Mouse (Mus musculus) activated CD4-positive, CD25-positive, alpha-beta regulatory T cell, adult 9 weeks (primary cell): ENCODE data around the gene Xlr3b. TPM values are rescaled to one million over a fixed set of nuclear protein-coding genes. Genes with fewer than 3 reads are reported as not detected.

Experiments
- polyA plus RNA-seq: library from polyadenylated mRNA; unstranded; fragments of 100-300 nt; shearing (Covaris generic); gene quantifications from one replicate; pipeline ENCODE4 v1.2.1, GENCODE M21; 2017

The Xlr3b gene
- polyA plus RNA-seq: 14.3 TPM

DNA sequence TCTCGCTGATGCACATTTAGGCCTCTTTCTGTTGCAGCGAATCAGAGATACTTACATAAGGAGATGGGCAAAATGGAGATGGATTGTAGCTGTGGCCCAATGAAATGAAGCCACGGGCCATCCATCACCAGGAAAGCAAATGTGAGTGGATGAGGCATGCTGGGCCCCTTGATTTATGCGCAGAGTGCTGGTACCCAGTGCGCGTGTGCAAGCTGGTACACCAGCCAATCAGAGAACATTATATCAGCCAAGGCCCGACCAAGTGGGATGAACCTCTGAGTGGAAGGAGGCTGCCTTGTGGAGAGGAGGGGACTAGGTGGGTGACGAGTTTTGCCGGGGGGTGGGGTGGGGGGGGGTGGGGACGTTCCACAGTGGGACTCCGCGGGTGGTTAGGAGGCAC is at the start of gene Xlr3b:
Gene Xlr3b (plus strand): TSS at position 274 of the 400 bp plus-strand sequence.

DNA sequence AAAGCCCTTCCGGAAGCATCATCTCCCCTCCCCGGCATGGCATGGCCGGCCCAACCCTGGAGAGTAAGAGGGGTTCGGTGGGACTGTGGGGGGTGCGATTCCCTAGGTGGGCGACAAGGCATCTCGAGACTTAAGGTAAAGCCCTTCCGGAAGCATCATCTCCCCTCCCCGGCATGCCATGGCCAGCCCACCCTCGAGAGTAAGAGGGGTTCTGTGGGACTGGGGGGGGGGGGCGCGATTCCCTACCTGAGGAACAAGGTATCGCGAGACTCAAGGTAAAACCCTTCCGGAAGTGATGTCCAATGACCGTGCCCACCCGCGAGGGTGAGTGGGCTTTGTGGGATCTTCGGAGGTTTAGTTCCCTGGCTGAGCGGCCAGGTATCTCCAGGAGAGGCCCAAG is 43.5 kb upstream of the Xlr3b start, which contains the start of gene Xlr5b:
Gene Xlr5b (plus strand): TSS at position 301 of the 400 bp plus-strand sequence.

DNA sequence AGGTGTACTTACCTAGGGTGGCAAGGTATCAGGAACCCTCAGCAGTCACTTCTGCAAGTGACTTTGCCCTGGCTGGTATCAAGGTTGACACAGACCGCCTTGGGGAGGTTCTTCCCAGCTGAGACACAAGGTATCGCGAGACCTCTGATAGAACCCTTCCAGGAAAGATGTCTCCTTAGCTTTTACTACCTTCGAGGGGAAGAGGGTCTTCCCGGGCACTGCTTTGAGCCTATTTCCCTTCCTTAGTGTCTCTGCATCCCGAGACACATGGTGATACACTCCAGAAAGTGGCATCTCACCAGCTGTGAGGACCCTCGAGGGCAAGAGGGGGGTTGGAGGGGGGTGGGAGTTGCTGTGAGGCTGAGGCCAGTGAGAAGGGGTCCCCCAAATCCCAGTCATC is 42.7 kb upstream of the Xlr3b start, which contains the start of gene DXBay18:
Gene DXBay18 (minus strand): TSS at position 101 of the 400 bp plus-strand sequence.

DNA sequence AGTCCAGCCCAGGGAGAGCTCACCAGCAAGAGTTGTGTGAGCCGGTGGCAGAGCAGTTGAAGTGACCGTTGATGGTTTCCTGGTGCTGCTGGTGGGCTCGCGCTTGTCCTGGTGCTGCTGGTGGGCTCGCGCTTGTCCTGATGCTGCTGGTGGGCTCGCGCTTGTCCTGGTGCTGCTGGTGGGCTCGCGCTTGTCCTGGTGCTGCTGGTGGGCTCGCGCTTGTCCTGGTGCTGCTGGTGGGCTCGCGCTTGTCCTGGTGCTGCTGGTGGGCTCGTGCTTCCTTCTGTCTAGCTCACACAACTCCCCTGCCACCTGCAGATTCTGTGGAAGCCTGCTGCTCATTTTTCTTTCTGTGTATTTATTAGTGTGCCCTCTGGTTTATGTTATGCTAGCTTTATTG is 15.1 kb upstream of the Xlr3b start, which contains the start of gene Spin2d:
Gene Spin2d (minus strand): TSS at position 101 of the 400 bp plus-strand sequence.

DNA sequence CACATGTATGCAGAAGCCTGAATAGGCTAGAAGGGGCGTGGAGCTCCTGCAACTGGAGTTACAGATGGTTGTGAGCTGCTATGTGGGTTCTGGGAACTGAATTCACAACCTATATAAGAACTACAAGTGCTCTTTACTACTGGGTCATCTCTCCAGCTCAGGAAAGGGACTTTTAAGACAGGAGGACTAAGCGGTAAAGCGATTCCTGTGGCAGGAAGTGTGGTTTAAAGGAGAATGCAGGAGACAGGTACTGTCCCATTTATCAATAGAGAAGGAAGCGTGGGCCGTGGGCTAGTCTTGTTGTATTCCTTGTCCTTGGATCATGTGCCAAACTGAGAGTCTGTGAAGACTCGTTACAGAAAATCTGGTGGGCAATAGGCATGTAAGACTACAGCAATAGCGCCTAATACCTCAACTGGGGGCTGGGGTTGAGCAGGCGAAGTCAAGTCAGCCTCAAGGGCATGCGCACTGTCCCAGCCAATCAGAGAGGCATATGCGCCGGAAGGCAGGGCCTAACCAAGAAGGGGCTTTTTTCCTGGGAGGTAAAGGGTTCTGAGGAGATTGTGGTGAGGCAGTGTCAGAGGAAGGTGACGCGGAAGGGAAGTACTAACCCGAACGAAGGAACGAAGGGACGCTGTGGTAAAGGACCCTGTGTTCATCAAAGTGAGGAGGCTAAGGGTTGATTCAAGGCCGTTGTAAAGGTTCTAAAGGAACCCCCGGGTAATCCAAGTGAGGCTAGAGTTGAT is 22.0 kb downstream of the Xlr3b start, which contains the start of gene Xlr4b:
Gene Xlr4b (plus strand): TSS at position 515 of the 746 bp plus-strand sequence.

DNA sequence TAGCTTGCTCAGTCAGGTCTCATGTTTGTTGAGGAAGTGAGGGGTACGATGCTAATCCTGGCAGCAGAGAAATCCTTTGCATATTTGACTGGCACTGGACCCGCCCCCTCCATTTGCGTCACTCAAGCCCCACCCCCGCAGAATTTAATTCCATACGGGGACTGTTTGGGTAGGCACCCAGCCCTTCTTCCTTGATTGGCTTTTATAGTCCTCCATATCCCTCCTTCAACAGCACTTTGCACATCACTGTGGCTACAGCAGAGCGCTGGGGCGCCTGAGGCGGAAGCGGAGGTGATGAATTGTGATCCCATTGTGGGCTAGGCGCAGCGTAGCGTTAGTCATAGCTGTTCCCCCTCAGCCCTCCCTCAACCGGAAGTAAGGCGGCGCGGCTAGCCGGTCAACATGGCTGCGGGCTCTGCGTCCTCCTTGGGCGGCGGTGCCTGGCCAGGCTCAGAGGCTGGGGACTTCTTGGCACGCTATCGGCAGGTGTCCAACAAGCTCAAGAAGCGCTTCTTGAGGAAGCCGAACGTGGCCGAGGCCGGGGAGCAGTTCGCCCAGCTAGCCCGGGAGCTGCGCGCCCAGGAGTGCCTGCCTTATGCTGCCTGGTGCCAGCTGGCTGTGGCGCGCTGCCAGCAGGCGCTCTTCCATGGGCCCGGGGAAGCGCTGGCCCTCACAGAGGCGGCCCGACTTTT is 36.1 kb downstream of the Xlr3b start, which contains the start of gene F8a:
Gene F8a (plus strand): TSS at position 378 of the 692 bp plus-strand sequence.

DNA sequence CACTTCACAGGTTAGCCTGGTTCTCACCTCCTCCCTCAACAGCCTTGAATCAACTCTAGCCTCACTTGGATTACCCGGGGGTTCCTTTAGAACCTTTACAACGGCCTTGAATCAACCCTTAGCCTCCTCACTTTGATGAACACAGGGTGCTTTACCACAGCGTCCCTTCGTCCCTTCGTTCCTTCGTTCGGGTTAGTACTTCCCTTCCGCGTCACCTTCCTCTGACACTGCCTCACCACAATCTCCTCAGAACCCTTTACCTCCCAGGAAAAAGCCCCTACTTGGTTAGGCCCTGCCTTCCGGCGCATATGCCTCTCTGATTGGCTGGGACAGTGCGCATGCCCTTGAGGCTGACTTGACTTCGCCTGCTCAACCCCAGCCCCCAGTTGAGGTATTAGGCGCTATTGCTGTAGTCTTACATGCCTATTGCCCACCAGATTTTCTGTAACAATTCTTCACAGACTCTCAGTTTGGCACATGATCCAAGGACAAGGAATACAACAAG is 50.9 kb downstream of the Xlr3b start, which contains the start of gene Xlr4c:
Gene Xlr4c (minus strand): TSS at position 310 of the 505 bp plus-strand sequence.

Other genes starting within 250 kb of the Xlr3b start
- not detected for gene Zfp185, start 204.9 kb upstream of the Xlr3b start, polyA plus RNA-seq
- gene Pnma5, start 155.1 kb upstream of the Xlr3b start, polyA plus RNA-seq: not detected
- not detected for gene Pnma3, start 127.4 kb upstream of the Xlr3b start, polyA plus RNA-seq
- 115 TPM for gene Xlr4a, start 109.7 kb upstream of the Xlr3b start, polyA plus RNA-seq
- 1.6 TPM for gene Xlr3a, start 95.1 kb upstream of the Xlr3b start, polyA plus RNA-seq
- not detected for gene Gm14685, start 75.2 kb upstream of the Xlr3b start, polyA plus RNA-seq
- not detected for gene Xlr5b, start 43.4 kb upstream of the Xlr3b start, polyA plus RNA-seq
- not detected for gene DXBay18, start 42.8 kb upstream of the Xlr3b start, polyA plus RNA-seq
- not detected for gene Spin2d, start 15.2 kb upstream of the Xlr3b start, polyA plus RNA-seq
- gene Xlr4b, start 22.1 kb downstream of the Xlr3b start, polyA plus RNA-seq: 134 TPM
- 2.0 TPM for gene F8a, start 36.1 kb downstream of the Xlr3b start, polyA plus RNA-seq
- 86.1 TPM for gene Xlr4c, start 50.9 kb downstream of the Xlr3b start, polyA plus RNA-seq
- gene Xlr3c, start 73.2 kb downstream of the Xlr3b start, polyA plus RNA-seq: not detected
- not detected for gene Xlr5a, start 100.8 kb downstream of the Xlr3b start, polyA plus RNA-seq
- gene Xlr5c, start 100.8 kb downstream of the Xlr3b start, polyA plus RNA-seq: not detected
- gene Gm45015, start 144.6 kb downstream of the Xlr3b start, polyA plus RNA-seq: not detected
- gene Zfp275, start 150.4 kb downstream of the Xlr3b start, polyA plus RNA-seq: 26.3 TPM
- not detected for gene Gm18336, start 206.5 kb downstream of the Xlr3b start, polyA plus RNA-seq
- gene Zfp92, start 218.9 kb downstream of the Xlr3b start, polyA plus RNA-seq: 0.15 TPM
- not detected for gene Trex2, start 243.1 kb downstream of the Xlr3b start, polyA plus RNA-seq